Mouse (Mus musculus): ENCODE results near the gene Agap2. TPM values are rescaled to one million over a fixed set of nuclear protein-coding genes. Genes with fewer than 3 reads are reported as not detected.

Agap2 gene
- polyA plus RNA-seq, 1 experiment from 2014 or later = 6.7 TPM

GRCm38 (mm10) chr10:127107563-127108261, 32.6 kb downstream of the Agap2 start:
- Histone ChIP-seq H3K9me3 (ENCODE audit: control insufficient read depth, low read length) (no peaks in the 10 kb centered on the region), H3K36me3 (replicated peaks; ENCODE audit: control insufficient read depth, insufficient read depth) (peaks cover 55% of the 10 kb centered on the region), H3K4me3 (replicated peaks; ENCODE audit: low read length) (no peak overlapping the region), H3K9ac (no peak overlapping the region), H3K27me3 (ENCODE audit: control insufficient read depth, insufficient read depth, low read length) (no peaks in the 10 kb centered on the region), H3K4me1 (replicated peaks; ENCODE audit: control insufficient read depth, insufficient read depth, low read length) (no peaks in the 10 kb centered on the region), H3K4me2 (replicated peaks) (no peak overlapping the region), H3K27ac (no peak overlapping the region)
- DNase-seq (ENCODE audit: low spot score) (no peak), ATAC-seq (ENCODE audit: low FRiP score) (no peak)
- 93% methylated on average over 16 of the region's 16 CpGs for WGBS

GRCm38 (mm10) chr10:127108262-127108583, 33.1 kb downstream of the Agap2 start:
- no peak overlapping the region for H3K9ac ChIP-seq
- WGBS = 83% methylated on average over 3 of the region's 3 CpGs
- H3K4me3 ChIP-seq (replicated peaks; ENCODE audit: low read length) = no peak overlapping the region
- H3K4me1 ChIP-seq (replicated peaks; ENCODE audit: control insufficient read depth, insufficient read depth, low read length) = no peaks in the 10 kb centered on the region
- no peaks in the 10 kb centered on the region for H3K9me3 ChIP-seq (ENCODE audit: control insufficient read depth, low read length)
- H3K36me3 ChIP-seq (replicated peaks; ENCODE audit: control insufficient read depth, insufficient read depth) = peaks cover 60% of the 10 kb centered on the region
- no peak overlapping the region for H3K27ac ChIP-seq
- H3K4me2 ChIP-seq (replicated peaks) = no peak overlapping the region
- no peak for ATAC-seq (ENCODE audit: low FRiP score)
- no peaks in the 10 kb centered on the region for H3K27me3 ChIP-seq (ENCODE audit: control insufficient read depth, insufficient read depth, low read length)
- no peak for DNase-seq (ENCODE audit: low spot score)

- Histone ChIP-seq H3K27me3 (ENCODE audit: control insufficient read depth, insufficient read depth, low read length) (no peaks in the 10 kb centered on the region), H3K9ac (no peak overlapping the region), H3K4me3 (replicated peaks; ENCODE audit: low read length) (no peak overlapping the region), H3K4me2 (replicated peaks) (no peak overlapping the region), H3K4me1 (replicated peaks; ENCODE audit: control insufficient read depth, insufficient read depth, low read length) (no peaks in the 10 kb centered on the region), H3K9me3 (ENCODE audit: control insufficient read depth, low read length) (no peaks in the 10 kb centered on the region), H3K27ac (no peak overlapping the region), H3K36me3 (replicated peaks; ENCODE audit: control insufficient read depth, insufficient read depth) (peaks cover 68% of the 10 kb centered on the region)
- DNase-seq (ENCODE audit: low spot score) = no peak
- 91% methylated on average over 15 of the region's 15 CpGs for WGBS
- ATAC-seq (ENCODE audit: low FRiP score) = no peak
These were observed 36.2 kb downstream of the Agap2 start for GRCm38 (mm10) chr10:127111001-127111887.

- no peak for ATAC-seq (ENCODE audit: low FRiP score)
- H3K36me3 ChIP-seq (replicated peaks; ENCODE audit: control insufficient read depth, insufficient read depth) = peaks cover 74% of the 10 kb centered on the region
- H3K4me2 ChIP-seq (replicated peaks) = no peak overlapping the region
- no peaks in the 10 kb centered on the region for H3K4me1 ChIP-seq (replicated peaks; ENCODE audit: control insufficient read depth, insufficient read depth, low read length)
- H3K4me3 ChIP-seq (replicated peaks; ENCODE audit: low read length) = no peak overlapping the region
- no peaks in the 10 kb centered on the region for H3K27me3 ChIP-seq (ENCODE audit: control insufficient read depth, insufficient read depth, low read length)
- WGBS = 94% methylated on average over 11 of the region's 11 CpGs
- H3K9me3 ChIP-seq (ENCODE audit: control insufficient read depth, low read length) = no peaks in the 10 kb centered on the region
- H3K9ac ChIP-seq = no peak overlapping the region
- H3K27ac ChIP-seq = no peak overlapping the region
- DNase-seq (ENCODE audit: low spot score) = no peak
These were observed 39.3 kb downstream of the Agap2 start for GRCm38 (mm10) chr10:127114408-127114807.

- no peak for DNase-seq (ENCODE audit: low spot score)
- WGBS = 89% methylated on average over 2 of the region's 2 CpGs
- no peak for ATAC-seq (ENCODE audit: low FRiP score)
These were observed 40.0 kb downstream of the Agap2 start for GRCm38 (mm10) chr10:127115068-127115467.

GRCm38 (mm10) chr10:127118470-127118869, 43.4 kb downstream of the Agap2 start:
- no peak overlapping the region for H3K9ac ChIP-seq
- ATAC-seq (ENCODE audit: low FRiP score) (no peak), DNase-seq (ENCODE audit: low spot score) (no peak)
- no peaks in the 10 kb centered on the region for H3K27me3 ChIP-seq (ENCODE audit: control insufficient read depth, insufficient read depth, low read length)
- no peak overlapping the region for H3K4me2 ChIP-seq (replicated peaks)
- 94% methylated on average over 11 of the region's 11 CpGs for WGBS
- peaks cover 24% of the 10 kb centered on the region for H3K4me1 ChIP-seq (replicated peaks; ENCODE audit: control insufficient read depth, insufficient read depth, low read length)
- peaks cover 52% of the 10 kb centered on the region for H3K36me3 ChIP-seq (replicated peaks; ENCODE audit: control insufficient read depth, insufficient read depth)
- H3K4me3 ChIP-seq (replicated peaks; ENCODE audit: low read length) = no peak overlapping the region
- H3K9me3 ChIP-seq (ENCODE audit: control insufficient read depth, low read length) = no peaks in the 10 kb centered on the region
- H3K27ac ChIP-seq = no peak overlapping the region

More at GRCm38 (mm10) chr10:127115068-127115467, 40.0 kb downstream of the Agap2 start:
- H3K36me3 ChIP-seq (replicated peaks; ENCODE audit: control insufficient read depth, insufficient read depth) = peaks cover 74% of the 10 kb centered on the region
- H3K9ac ChIP-seq = no peak overlapping the region
- H3K4me3 ChIP-seq (replicated peaks; ENCODE audit: low read length) = no peak overlapping the region
- no peak overlapping the region for H3K4me2 ChIP-seq (replicated peaks)
- no peaks in the 10 kb centered on the region for H3K27me3 ChIP-seq (ENCODE audit: control insufficient read depth, insufficient read depth, low read length)
- H3K27ac ChIP-seq = no peak overlapping the region
- H3K9me3 ChIP-seq (ENCODE audit: control insufficient read depth, low read length) = no peaks in the 10 kb centered on the region
- H3K4me1 ChIP-seq (replicated peaks; ENCODE audit: control insufficient read depth, insufficient read depth, low read length) = peaks cover 4% of the 10 kb centered on the region

- Histone ChIP-seq H3K27me3 (ENCODE audit: control insufficient read depth, insufficient read depth, low read length) (no peaks in the 10 kb centered on the region), H3K27ac (no peak overlapping the region), H3K4me1 (replicated peaks; ENCODE audit: control insufficient read depth, insufficient read depth, low read length) (peaks cover 24% of the 10 kb centered on the region), H3K36me3 (replicated peaks; ENCODE audit: control insufficient read depth, insufficient read depth) (peaks cover 50% of the 10 kb centered on the region), H3K4me3 (replicated peaks; ENCODE audit: low read length) (no peak overlapping the region), H3K9me3 (ENCODE audit: control insufficient read depth, low read length) (no peaks in the 10 kb centered on the region), H3K4me2 (replicated peaks) (no peak overlapping the region; the same call in 1 of the 2 replicates), H3K9ac (no peak overlapping the region)
- ATAC-seq (ENCODE audit: low FRiP score) (no peak), DNase-seq (ENCODE audit: low spot score) (no peak)
- WGBS = 95% methylated on average over 10 of the region's 10 CpGs
These were observed 44.1 kb downstream of the Agap2 start for GRCm38 (mm10) chr10:127119229-127119628.

- Histone ChIP-seq H3K4me3 (replicated peaks; ENCODE audit: low read length) (peak overlapping the region; percentile 60), H3K36me3 (replicated peaks; ENCODE audit: control insufficient read depth, insufficient read depth) (peaks cover 38% of the 10 kb centered on the region), H3K27ac (peak overlapping the region; percentile 52; the same call in 1 of the 2 replicates), H3K4me2 (replicated peaks) (peak overlapping the region; percentile 96), H3K9ac (peak overlapping the region; percentile 69), H3K27me3 (ENCODE audit: control insufficient read depth, insufficient read depth, low read length) (no peaks in the 10 kb centered on the region), H3K9me3 (ENCODE audit: control insufficient read depth, low read length) (no peaks in the 10 kb centered on the region), H3K4me1 (replicated peaks; ENCODE audit: control insufficient read depth, insufficient read depth, low read length) (peaks cover 24% of the 10 kb centered on the region)
- WGBS = 2% methylated on average over 34 of the region's 34 CpGs
- ATAC-seq (ENCODE audit: low FRiP score) (peak; percentile 39), DNase-seq (ENCODE audit: low spot score) (no peak)
These were observed 45.4 kb downstream of the Agap2 start for GRCm38 (mm10) chr10:127120301-127121065.

GRCm38 (mm10) chr10:127121066-127121477, 46.0 kb downstream of the Agap2 start, which contains the start of gene Os9:
Gene Os9 (minus strand): TSS chr10:127121131.
- peak; percentile 96 for ATAC-seq (ENCODE audit: low FRiP score)
- Histone ChIP-seq H3K9ac (peak within 1 kb of the TSS; percentile 69), H3K4me1 (replicated peaks; ENCODE audit: control insufficient read depth, insufficient read depth, low read length) (peaks cover 24% of the 10 kb centered on the region), H3K36me3 (replicated peaks; ENCODE audit: control insufficient read depth, insufficient read depth) (peaks cover 32% of the 10 kb centered on the region), H3K27ac (peak within 1 kb of the TSS; percentile 96), H3K4me3 (replicated peaks; ENCODE audit: low read length) (peak within 1 kb of the TSS; percentile 60), H3K9me3 (ENCODE audit: control insufficient read depth, low read length) (no peaks in the 10 kb centered on the region), H3K4me2 (replicated peaks) (peak within 1 kb of the TSS; percentile 96), H3K27me3 (ENCODE audit: control insufficient read depth, insufficient read depth, low read length) (no peaks in the 10 kb centered on the region)
- 0% methylated on average over 19 of the region's 19 CpGs for WGBS
- DNase-seq (ENCODE audit: low spot score) = peak; percentile 99
